Mouse (Mus musculus): Measurements from ENCODE around the gene Ndufv1.

GRCm38 (mm10) chr19:4000119-4000900 is 12.3 kb downstream of the Ndufv1 start, which contains the start of the genes Nudt8 and Gm49405:
- TF ChIP-seq EP300 (IDR thresholded peaks at IDR 0.05; ENCODE audit: low read depth) (no peak), CTCF (IDR thresholded peaks at IDR 0.05; ENCODE audit: low read depth) (peak; percentile 92)
